Mouse (Mus musculus) midbrain, embryonic 14.5 days (tissue): ENCODE measurements at regions not wholly inside any gene's neighbourhood (a gene's known extent, or its start where the extent isn't known, plus 50 kb on each side); places are given as distances from the start of the nearest gene placed in this dataset.

ENCODE experiments used
- ATAC-seq: fragments of 200-750 bp; cut with Nextera tagmentation; 2 replicates; pipeline ENCODE4 v1.8.0; 2017; ENCODE audit warnings: moderate number of reproducible peaks, moderate library complexity; ENCODE audit not compliant: low FRiP score, low TSS enrichment
- DNase-seq: peaks from one replicate; pipeline ENCODE4 v3.0.0-alpha.2; 2015
- H3K27ac ChIP-seq: fragments of 300-500 bp; sonication (generic); replicated peaks from 2 replicates; pipeline ENCODE4 v1.5.1; 2014; ENCODE audit warnings: mild to moderate bottlenecking, low read depth, low read length, moderate library complexity
- H3K27me3 ChIP-seq: fragments of 300-500 bp; sonication (generic); 2 replicates; pipeline ENCODE4 v1.6.1; 2014; ENCODE audit warnings: low read length, control low read depth, mixed read lengths; ENCODE audit not compliant: control insufficient read depth, insufficient read depth
- H3K36me3 ChIP-seq: fragments of 300-500 bp; sonication (generic); 2 replicates; pipeline ENCODE4 v1.6.1; 2014; ENCODE audit warnings: low read length, control low read depth; ENCODE audit not compliant: control insufficient read depth, insufficient read depth
- H3K4me1 ChIP-seq: fragments of 300-500 bp; sonication (generic); 2 replicates; pipeline ENCODE4 v1.6.1; 2014; ENCODE audit warnings: mild to moderate bottlenecking, antibody characterized with exemption, low read length, control low read depth; ENCODE audit not compliant: control insufficient read depth, insufficient read depth
- H3K4me2 ChIP-seq: fragments of 300-500 bp; sonication (generic); 2 replicates; pipeline ENCODE4 v1.6.1; 2014; ENCODE audit warnings: mild to moderate bottlenecking, low read length, moderate library complexity
- H3K4me3 ChIP-seq: fragments of 300-500 bp; sonication (generic); replicated peaks from 2 replicates; pipeline ENCODE4 v1.5.1; 2014; ENCODE audit warnings: low read depth, low read length
- H3K9ac ChIP-seq: fragments of 300-500 bp; sonication (generic); replicated peaks from 2 replicates; pipeline ENCODE4 v1.6.1; 2014; ENCODE audit warnings: mild to moderate bottlenecking, low read length, moderate library complexity
- H3K9me3 ChIP-seq: fragments of 300-500 bp; sonication (generic); 2 replicates; pipeline ENCODE4 v1.6.1; 2016; ENCODE audit warnings: low read length, control low read depth, mixed read lengths; ENCODE audit not compliant: control insufficient read depth
- WGBS: fragments of 180-500 bp; shearing (Covaris S2); extraction: QIAGEN DNeasy Blood & Tissue Kit; methylation state at CpG from one replicate; pipeline ENCODE4 v1.1.7; 2014; 5-methylcytosine and 5-hydroxymethylcytosine counted together

- H3K27ac ChIP-seq = no peak overlapping the region
- H3K4me1 ChIP-seq = peaks cover 7% of the 10 kb centered on the region; the same call in 1 of the 2 replicates
- DNase-seq (no peak), ATAC-seq (no peak)
- H3K9me3 ChIP-seq = no peaks in the 10 kb centered on the region
- no peak overlapping the region for H3K9ac ChIP-seq
- no peak overlapping the region for H3K4me2 ChIP-seq
- no peaks in the 10 kb centered on the region for H3K27me3 ChIP-seq
- H3K36me3 ChIP-seq = no peaks in the 10 kb centered on the region
- H3K4me3 ChIP-seq = no peak overlapping the region
These were observed 1387.8 kb upstream of the Lrrc6 start for GRCm38 (mm10) chr15:67888548-67888947.

- Histone ChIP-seq H3K9me3 (no peaks in the 10 kb centered on the region), H3K9ac (no peak overlapping the region), H3K27me3 (no peaks in the 10 kb centered on the region), H3K4me3 (no peak overlapping the region), H3K27ac (no peak overlapping the region), H3K4me1 (no peaks in the 10 kb centered on the region), H3K36me3 (no peaks in the 10 kb centered on the region), H3K4me2 (no peak overlapping the region)
- ATAC-seq (no peak), DNase-seq (peak; percentile 23)
- 88% methylated on average over 1 of the region's 1 CpGs for WGBS
These were observed 1354.6 kb upstream of the Lrrc6 start for GRCm38 (mm10) chr15:67855291-67855690.

- ATAC-seq = no peak
- Histone ChIP-seq H3K4me3 (no peak overlapping the region), H3K9ac (no peak overlapping the region), H3K4me1 (no peaks in the 10 kb centered on the region), H3K9me3 (no peaks in the 10 kb centered on the region), H3K27ac (no peak overlapping the region), H3K4me2 (no peak overlapping the region), H3K36me3 (no peaks in the 10 kb centered on the region), H3K27me3 (no peaks in the 10 kb centered on the region)
- DNase-seq = no peak
- 70% methylated on average over 3 of the region's 3 CpGs for WGBS
These were observed 1349.4 kb upstream of the Lrrc6 start for GRCm38 (mm10) chr15:67850118-67850517.

GRCm38 (mm10) chr15:67845707-67846106, 1345.0 kb upstream of the Lrrc6 start:
- Histone ChIP-seq H3K4me2 (no peak overlapping the region), H3K9ac (no peak overlapping the region)
- 86% methylated on average over 2 of the region's 2 CpGs for WGBS

GRCm38 (mm10) chr15:67840671-67841070, 1340.0 kb upstream of the Lrrc6 start:
- H3K9ac ChIP-seq = no peak overlapping the region
- H3K4me1 ChIP-seq = no peaks in the 10 kb centered on the region
- DNase-seq (no peak), ATAC-seq (no peak)
- H3K36me3 ChIP-seq = no peaks in the 10 kb centered on the region
- no peaks in the 10 kb centered on the region for H3K27me3 ChIP-seq
- H3K4me3 ChIP-seq = no peak overlapping the region
- 87% methylated on average over 3 of the region's 3 CpGs for WGBS
- no peak overlapping the region for H3K27ac ChIP-seq
- no peaks in the 10 kb centered on the region for H3K9me3 ChIP-seq
- no peak overlapping the region for H3K4me2 ChIP-seq

More at GRCm38 (mm10) chr15:67845707-67846106, 1345.0 kb upstream of the Lrrc6 start:
- Histone ChIP-seq H3K27me3 (no peaks in the 10 kb centered on the region), H3K27ac (no peak overlapping the region), H3K4me3 (no peak overlapping the region), H3K9me3 (no peaks in the 10 kb centered on the region), H3K4me1 (no peaks in the 10 kb centered on the region), H3K36me3 (no peaks in the 10 kb centered on the region)
- DNase-seq (no peak), ATAC-seq (no peak)

- Histone ChIP-seq H3K4me3 (no peak overlapping the region), H3K9ac (no peak overlapping the region), H3K27me3 (no peaks in the 10 kb centered on the region), H3K9me3 (no peaks in the 10 kb centered on the region), H3K4me1 (no peaks in the 10 kb centered on the region), H3K4me2 (no peak overlapping the region), H3K36me3 (no peaks in the 10 kb centered on the region), H3K27ac (no peak overlapping the region)
- 83% methylated on average over 4 of the region's 4 CpGs for WGBS
- DNase-seq (no peak), ATAC-seq (no peak)
These were observed 1325.2 kb upstream of the Lrrc6 start for GRCm38 (mm10) chr15:67825796-67826484.

GRCm38 (mm10) chr15:67823226-67823625, 1322.5 kb upstream of the Lrrc6 start:
- no peak overlapping the region for H3K27ac ChIP-seq

GRCm38 (mm10) chr15:67799871-67800270, 1299.2 kb upstream of the Lrrc6 start:
- Histone ChIP-seq H3K9ac (no peak overlapping the region), H3K4me2 (no peak overlapping the region), H3K4me3 (no peak overlapping the region), H3K27ac (no peak overlapping the region), H3K4me1 (no peaks in the 10 kb centered on the region), H3K27me3 (no peaks in the 10 kb centered on the region), H3K36me3 (no peaks in the 10 kb centered on the region), H3K9me3 (no peaks in the 10 kb centered on the region)
- DNase-seq (no peak), ATAC-seq (no peak)
- WGBS = 84% methylated on average over 1 of the region's 1 CpGs

More at GRCm38 (mm10) chr15:67823226-67823625, 1322.5 kb upstream of the Lrrc6 start:
- no peak overlapping the region for H3K4me3 ChIP-seq
- DNase-seq = peak; percentile 17
- H3K9ac ChIP-seq = no peak overlapping the region
- no peaks in the 10 kb centered on the region for H3K27me3 ChIP-seq
- 63% methylated on average over 3 of the region's 3 CpGs for WGBS
- no peak overlapping the region for H3K4me2 ChIP-seq
- no peaks in the 10 kb centered on the region for H3K36me3 ChIP-seq
- H3K9me3 ChIP-seq = no peaks in the 10 kb centered on the region
- ATAC-seq = no peak
- no peaks in the 10 kb centered on the region for H3K4me1 ChIP-seq

- WGBS = 88% methylated on average over 2 of the region's 2 CpGs
- no peak for ATAC-seq
- no peak overlapping the region for H3K9ac ChIP-seq
These were observed 1294.9 kb upstream of the Lrrc6 start for GRCm38 (mm10) chr15:67795578-67795977.

More at GRCm38 (mm10) chr15:67795578-67795977, 1294.9 kb upstream of the Lrrc6 start:
- Histone ChIP-seq H3K4me3 (no peak overlapping the region), H3K4me2 (no peak overlapping the region), H3K27me3 (no peaks in the 10 kb centered on the region), H3K36me3 (no peaks in the 10 kb centered on the region), H3K27ac (no peak overlapping the region), H3K4me1 (no peaks in the 10 kb centered on the region), H3K9me3 (no peaks in the 10 kb centered on the region)
- no peak for DNase-seq
